Mouse (Mus musculus) stomach, embryonic 14.5 days (tissue): ENCODE data around the gene Mmp10. TPM values are rescaled to one million over a fixed set of nuclear protein-coding genes. Genes with fewer than 3 reads are reported as not detected.

ENCODE experiments used
- ATAC-seq: fragments of 200-750 bp; cut with Nextera tagmentation; 2 replicates; pipeline ENCODE4 v1.8.0; 2017; ENCODE audit warnings: low read depth, moderate TSS enrichment; ENCODE audit not compliant: insufficient number of reproducible peaks, insufficient read depth, low FRiP score
- H3K27ac ChIP-seq: fragments of 300-500 bp; sonication (generic); 2 replicates; pipeline ENCODE4 v1.5.1; 2014; ENCODE audit warnings: mild to moderate bottlenecking, low read length, moderate library complexity, mixed read lengths
- H3K27me3 ChIP-seq: fragments of 300-500 bp; sonication (generic); 2 replicates; pipeline ENCODE4 v1.6.1; 2014; ENCODE audit warnings: low read length, control low read depth, mixed read lengths; ENCODE audit not compliant: control insufficient read depth, insufficient read depth
- H3K36me3 ChIP-seq: fragments of 300-500 bp; sonication (generic); 2 replicates; pipeline ENCODE4 v1.6.1; 2014; ENCODE audit warnings: mild to moderate bottlenecking, control low read depth, low read length, moderate library complexity, mixed read lengths; ENCODE audit not compliant: control insufficient read depth, insufficient read depth
- H3K4me1 ChIP-seq: fragments of 300-500 bp; sonication (generic); 2 replicates; pipeline ENCODE4 v1.6.1; 2014; ENCODE audit warnings: low read length, control low read depth, mixed read lengths; ENCODE audit not compliant: control insufficient read depth, insufficient read depth
- H3K4me2 ChIP-seq: fragments of 300-500 bp; sonication (generic); replicated peaks from 2 replicates; pipeline ENCODE4 v1.6.1; 2014; ENCODE audit warnings: low read depth, low read length, control low read depth
- H3K4me3 ChIP-seq: fragments of 300-500 bp; sonication (generic); 2 replicates; pipeline ENCODE4 v1.5.1; 2014; ENCODE audit warnings: low read depth, low read length, control low read depth
- H3K9ac ChIP-seq: fragments of 300-500 bp; sonication (generic); replicated peaks from 2 replicates; pipeline ENCODE4 v1.6.1; 2014; ENCODE audit warnings: low read depth, mild to moderate bottlenecking, control low read depth, low read length, moderate library complexity, mixed read lengths
- H3K9me3 ChIP-seq: fragments of 300-500 bp; sonication (generic); 2 replicates; pipeline ENCODE4 v1.6.1; 2016; ENCODE audit warnings: low read depth, low read length, control low read depth; ENCODE audit not compliant: control insufficient read depth
- WGBS: fragments of 180-500 bp; shearing (Covaris S2); extraction: QIAGEN DNeasy Blood & Tissue Kit; methylation state at CpG from one replicate; pipeline ENCODE4 v1.1.7; 2014; 5-methylcytosine and 5-hydroxymethylcytosine counted together
- polyA plus RNA-seq: library from polyadenylated mRNA; unstranded; fragments of >200 nt; fragmentation: Nextera tagmentation; extraction: Ambion mirVana; gene quantifications from 2 replicates; pipeline ENCODE4 v1.2.1, GENCODE M21; 2014

Gene Mmp10
- polyA plus RNA-seq, 1 experiment from 2014 or later = not detected

- no peaks in the 10 kb centered on the region for H3K9me3 ChIP-seq
- H3K9ac ChIP-seq = no peak within 1 kb of the TSS
- 57% methylated on average over 8 of the region's 8 CpGs for WGBS
- H3K27ac ChIP-seq = no peak within 1 kb of the TSS
- no peaks in the 10 kb centered on the region for H3K36me3 ChIP-seq
- no peaks in the 10 kb centered on the region for H3K27me3 ChIP-seq
- no peak within 1 kb of the TSS for H3K4me3 ChIP-seq
- no peaks in the 10 kb centered on the region; the same call in 1 of the 2 replicates for H3K4me1 ChIP-seq
- no peak within 1 kb of the TSS for H3K4me2 ChIP-seq
- ATAC-seq = peak; percentile 46; the same call in 1 of the 2 replicates
Observed at GRCm38 (mm10) chr9:7558221-7559017, 56.3 kb downstream of the Mmp10 start, which contains the start of gene Mmp8. Mmp8 (plus strand) TSS chr9:7558456.

Other genes starting within 250 kb of the Mmp10 start
- gene Mmp13, start 229.8 kb upstream of the Mmp10 start, polyA plus RNA-seq = not detected in 2 replicates
- gene Mmp12, start 158.0 kb upstream of the Mmp10 start, polyA plus RNA-seq = not detected in 2 replicates
- gene Mmp1b, start 114.3 kb upstream of the Mmp10 start, polyA plus RNA-seq = not detected in 2 replicates
- gene Mmp3, start 56.5 kb upstream of the Mmp10 start, polyA plus RNA-seq = not detected in 2 replicates
- 0.49 and 0.80 TPM in 2 replicates for gene Mmp8, start 56.1 kb downstream of the Mmp10 start, polyA plus RNA-seq
- gene Mmp27, start 69.0 kb downstream of the Mmp10 start, polyA plus RNA-seq = not detected in 2 replicates
- 0.12 and 0.13 TPM in 2 replicates for gene Mmp20, start 125.9 kb downstream of the Mmp10 start, polyA plus RNA-seq
- 0.46 and 0.73 TPM in 2 replicates for gene Mmp7, start 189.7 kb downstream of the Mmp10 start, polyA plus RNA-seq